Mouse (Mus musculus): ENCODE measurements around the gene Borcs5. TPM values are rescaled to one million over a fixed set of nuclear protein-coding genes. Genes with fewer than 3 reads are reported as not detected.
"Not testable (repeated sequence)": the region's sequence is repeated elsewhere in the genome, so short reads cannot be mapped to it uniquely, and the experiment has no call there.

Gene Borcs5
- total RNA-seq, 2 experiments from 2014 or later: 19.0 to 21.3 TPM

DNA sequence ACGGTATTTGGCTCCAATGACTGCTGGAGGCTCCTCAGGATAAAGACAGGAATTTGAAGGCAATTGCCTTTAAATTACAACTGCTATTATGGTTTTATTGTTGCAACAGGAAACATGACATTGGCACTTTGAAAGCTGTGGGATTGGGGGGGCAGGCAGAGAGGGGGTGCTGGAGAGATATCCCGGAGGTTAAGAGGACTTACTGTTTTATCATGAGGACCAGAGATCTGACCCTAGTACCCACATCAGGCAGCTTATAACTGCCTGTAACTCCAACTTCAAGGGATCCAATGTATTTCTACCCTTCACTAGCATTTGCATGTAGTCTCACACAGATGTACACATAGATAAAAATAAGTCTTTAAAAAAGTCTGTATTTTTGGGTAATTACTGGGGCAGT, 29.2 kb downstream of the Borcs5 start:
- DNase-seq: no peak
- intact Hi-C loops (cut with DNase I): no loop called here

- intact Hi-C loops (cut with DNase I): no loop called here
- no peak for DNase-seq
These were observed 30.0 kb downstream of the Borcs5 start for GRCm38 (mm10) chr6:134669179-134669865.

GRCm38 (mm10) chr6:134670881-134671411, 31.6 kb downstream of the Borcs5 start:
- intact Hi-C loops (cut with DNase I): no loop called here
- DNase-seq: peak; percentile 9

- DNase-seq; intact Hi-C loops (cut with DNase I): not testable (repeated sequence)
These were observed 34.4 kb downstream of the Borcs5 start for GRCm38 (mm10) chr6:134673712-134674111.

GRCm38 (mm10) chr6:134677504-134677903, 38.2 kb downstream of the Borcs5 start:
- DNase-seq: no peak
- intact Hi-C loops (cut with DNase I): no loop called here

DNA sequence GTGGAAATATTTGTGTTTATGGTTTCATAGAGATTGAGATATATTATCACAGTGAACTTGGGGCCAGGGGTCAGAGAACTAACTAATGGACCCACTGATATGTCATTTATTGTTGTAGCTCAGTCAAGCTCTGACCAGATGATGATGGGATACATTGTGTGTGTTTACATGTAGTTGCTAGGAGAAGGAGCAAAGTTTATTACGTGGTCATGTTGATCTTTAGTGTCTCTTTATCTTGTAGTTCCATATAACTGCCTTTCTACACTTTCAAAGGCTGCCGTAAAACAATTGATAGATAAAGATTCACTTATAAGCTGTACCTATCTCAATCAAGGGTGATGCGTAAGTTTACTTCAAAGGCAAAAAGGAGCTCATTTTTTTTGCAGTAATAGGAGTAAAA, 38.7 kb downstream of the Borcs5 start:
- no peak for DNase-seq
- intact Hi-C loops (cut with DNase I): no loop called here

DNA sequence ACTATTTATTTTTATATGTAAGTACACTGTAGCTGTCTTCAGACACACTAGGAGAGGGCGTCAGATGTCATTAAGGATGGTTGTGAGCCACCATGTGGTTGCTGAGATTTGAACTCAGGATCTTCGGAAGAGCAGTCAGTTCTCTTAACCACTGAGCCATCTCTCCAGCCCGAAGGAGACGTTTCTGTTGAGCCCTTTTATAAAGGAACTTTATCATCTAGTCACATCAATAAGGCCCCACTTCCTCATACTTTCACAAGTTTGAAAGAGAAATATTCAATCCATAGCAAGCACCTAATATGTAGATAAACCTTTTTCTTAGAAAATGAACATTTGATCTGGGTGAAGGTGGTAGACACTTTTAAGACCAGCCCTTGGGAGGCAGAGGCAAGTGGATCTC, 40.0 kb downstream of the Borcs5 start:
- DNase-seq; intact Hi-C loops (cut with DNase I): not testable (repeated sequence)

DNA sequence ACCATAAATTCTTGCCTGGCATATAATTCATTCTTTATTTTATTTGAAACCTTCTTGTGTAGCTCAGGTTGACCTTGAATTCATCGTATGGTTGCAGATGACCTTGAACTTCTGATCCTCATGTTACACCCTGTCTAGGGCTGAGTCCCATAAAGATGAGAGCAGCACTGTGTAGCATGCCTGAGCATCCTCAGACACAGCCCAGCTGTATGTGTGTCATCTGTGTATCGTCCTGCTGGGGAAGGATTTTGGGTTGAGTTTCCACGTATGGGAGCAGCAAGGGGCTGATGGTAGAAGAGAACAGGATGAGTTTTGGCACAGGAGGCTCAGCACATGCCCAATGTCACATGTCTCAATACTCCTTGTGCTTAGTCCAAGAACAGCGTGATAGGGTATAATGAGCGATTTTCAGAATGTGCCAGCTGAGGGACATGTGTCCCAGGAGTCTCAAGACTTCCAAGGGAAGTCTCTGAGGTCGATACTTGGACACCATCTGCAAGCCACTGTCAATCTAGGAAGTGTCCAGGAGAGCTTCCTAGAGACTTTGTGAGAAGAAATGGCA, 45.1 kb downstream of the Borcs5 start:
- intact Hi-C loops (cut with DNase I): no loop called here
- peak; percentile 13 for DNase-seq

DNA sequence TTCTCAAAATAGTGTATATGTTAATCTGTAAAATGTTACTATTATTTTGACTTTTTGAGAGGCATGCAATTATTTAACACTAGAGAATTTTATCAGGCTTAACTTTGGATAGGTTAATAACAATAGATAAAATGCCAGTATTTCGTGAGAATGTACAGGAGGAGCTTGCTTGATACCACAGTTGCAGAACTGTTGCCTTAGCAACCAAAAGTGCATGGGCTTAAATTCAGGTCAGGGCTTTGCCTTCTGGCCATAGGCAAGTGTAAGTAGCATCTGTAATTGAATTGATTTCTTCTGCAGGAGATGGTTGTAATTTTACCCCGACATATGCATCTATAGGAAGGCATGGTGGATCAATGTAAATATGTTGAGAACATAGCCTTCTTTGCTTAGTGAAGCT, 45.7 kb downstream of the Borcs5 start:
- intact Hi-C loops (cut with DNase I): no loop called here
- DNase-seq: no peak

- intact Hi-C loops (cut with DNase I): no loop called here
- DNase-seq: no peak
These were observed 46.2 kb downstream of the Borcs5 start for GRCm38 (mm10) chr6:134685515-134685914.

GRCm38 (mm10) chr6:134694498-134694897, 55.2 kb downstream of the Borcs5 start:
- no peak for DNase-seq
- intact Hi-C loops (cut with DNase I): no loop called here

DNA sequence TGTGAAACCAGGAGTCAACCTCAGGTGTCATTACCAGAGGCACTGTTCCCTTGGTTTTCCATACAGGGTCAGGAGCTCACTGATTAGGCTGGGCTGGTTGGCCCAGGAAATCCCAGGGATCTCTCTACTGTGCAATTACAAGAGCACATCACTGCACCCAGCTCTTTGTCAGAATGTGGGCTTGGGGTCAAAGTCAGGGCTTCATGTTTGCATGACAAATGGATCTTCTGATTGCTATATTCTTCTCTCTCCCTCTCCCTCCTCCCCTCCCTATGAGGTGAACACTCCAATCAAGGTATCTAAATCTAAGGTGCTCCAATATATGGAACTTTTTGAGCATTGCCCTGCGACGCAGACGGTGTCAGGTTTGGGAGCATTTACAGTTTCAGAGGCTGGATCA, 55.7 kb downstream of the Borcs5 start:
- intact Hi-C loops (cut with DNase I): no loop called here

GRCm38 (mm10) chr6:134695625-134696024, 56.3 kb downstream of the Borcs5 start:
- no peak for DNase-seq

More for the DNA sequence above, 55.7 kb downstream of the Borcs5 start:
- DNase-seq: no peak

DNA sequence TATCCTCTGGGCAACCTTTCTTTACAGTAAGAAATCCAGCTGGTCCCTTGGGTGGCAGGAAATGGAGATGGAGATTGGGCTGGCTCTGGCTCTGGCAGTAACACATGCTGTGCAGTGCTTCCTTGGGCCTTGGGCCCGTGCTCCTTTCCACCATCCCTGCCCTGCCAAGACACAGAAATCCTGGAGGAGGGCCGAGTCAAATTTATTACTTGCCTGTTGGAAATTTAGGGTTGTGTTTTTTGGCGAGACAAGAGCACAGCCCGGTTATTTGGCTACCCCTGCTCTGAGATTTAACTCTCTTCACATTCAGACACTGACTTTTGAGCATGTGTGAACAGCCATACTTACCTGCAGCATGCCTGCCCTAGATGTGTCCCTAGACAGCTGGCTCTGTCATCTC, 56.8 kb downstream of the Borcs5 start:
- intact Hi-C loops (cut with DNase I): no loop called here
- DNase-seq: peak; percentile 51

More at GRCm38 (mm10) chr6:134695625-134696024, 56.3 kb downstream of the Borcs5 start:
- intact Hi-C loops (cut with DNase I): no loop called here

DNA sequence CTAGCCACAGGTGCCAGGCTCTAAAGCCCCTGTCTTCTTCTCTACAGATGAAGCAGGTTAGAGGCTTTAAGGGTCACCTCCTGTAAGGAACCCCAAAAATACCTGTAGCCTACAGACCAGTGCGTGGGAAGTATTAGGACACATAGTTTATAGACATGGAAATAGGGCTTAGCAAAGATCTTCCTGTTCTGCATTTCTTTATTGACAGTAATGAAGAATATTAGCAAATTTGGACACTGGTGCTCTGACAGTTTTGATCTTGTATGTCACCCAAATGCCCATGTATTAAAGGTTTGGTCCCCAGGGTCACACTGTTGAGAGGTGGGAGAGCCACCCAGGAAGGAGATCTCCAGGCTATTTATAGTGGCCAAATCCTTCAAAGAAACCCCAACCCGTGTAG, 57.2 kb downstream of the Borcs5 start:
- no peak for DNase-seq
- intact Hi-C loops (cut with DNase I): no loop called here

DNA sequence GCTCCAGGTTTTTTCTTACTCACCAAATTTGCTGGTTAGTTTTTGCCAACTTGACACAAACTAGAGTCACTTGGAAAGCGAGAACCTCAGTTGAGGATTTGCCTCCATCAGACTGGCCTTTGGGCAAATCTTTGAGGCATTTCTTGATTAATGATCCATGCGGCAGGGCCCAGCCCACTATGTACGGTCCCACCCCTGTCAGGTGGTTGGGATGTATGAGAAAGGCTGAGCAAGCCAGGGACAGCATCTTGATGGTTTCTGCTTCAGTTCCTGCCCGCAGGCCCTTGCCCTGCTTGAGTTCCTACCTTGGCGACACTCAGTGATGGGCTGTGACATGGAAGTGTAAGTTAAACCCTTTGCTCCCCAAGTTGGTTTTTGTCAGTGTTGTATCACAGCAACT, 58.9 kb downstream of the Borcs5 start:
- intact Hi-C loops (cut with DNase I): no loop called here
- no peak for DNase-seq

DNA sequence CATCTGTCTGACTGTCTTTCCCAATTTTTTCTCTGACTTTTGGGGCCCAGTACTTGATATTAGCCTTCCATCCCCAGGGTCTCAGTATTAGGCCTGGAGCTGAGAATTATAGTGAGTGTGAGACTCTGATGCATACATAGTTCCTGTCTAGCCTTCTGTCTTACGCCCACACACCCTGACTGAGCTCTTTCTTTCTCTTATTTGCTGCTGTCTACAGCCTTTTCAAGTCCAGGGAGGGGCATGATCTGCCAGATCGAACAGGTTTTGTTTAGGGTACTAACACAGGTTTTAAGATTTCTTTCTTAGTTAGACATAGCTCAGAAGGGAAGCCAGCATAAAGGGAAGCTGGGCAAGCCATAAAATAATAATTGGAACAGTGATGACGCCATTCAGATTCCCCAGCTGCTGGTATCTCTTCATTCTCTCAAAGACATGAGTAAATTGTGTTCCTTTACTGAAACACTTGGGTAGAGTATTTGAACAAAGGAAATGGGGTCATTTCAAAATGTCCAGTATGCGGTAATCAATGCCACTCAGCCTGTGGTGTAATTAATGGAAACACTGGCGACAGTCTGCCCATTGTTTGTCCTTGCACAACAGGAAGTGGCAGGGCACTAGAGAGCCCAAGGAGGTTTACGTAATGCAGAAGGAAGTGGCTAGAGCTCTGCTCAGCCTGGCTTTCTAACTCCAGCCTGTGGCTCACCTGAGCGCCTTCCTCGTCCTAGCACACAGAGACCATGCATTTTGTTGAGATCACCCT, 61.3 kb downstream of the Borcs5 start:
- intact Hi-C loops (cut with DNase I): no loop called here
- DNase-seq: no peak

- no peak for DNase-seq
- intact Hi-C loops (cut with DNase I): no loop called here
These were observed 61.9 kb downstream of the Borcs5 start for GRCm38 (mm10) chr6:134701211-134701602.

DNA sequence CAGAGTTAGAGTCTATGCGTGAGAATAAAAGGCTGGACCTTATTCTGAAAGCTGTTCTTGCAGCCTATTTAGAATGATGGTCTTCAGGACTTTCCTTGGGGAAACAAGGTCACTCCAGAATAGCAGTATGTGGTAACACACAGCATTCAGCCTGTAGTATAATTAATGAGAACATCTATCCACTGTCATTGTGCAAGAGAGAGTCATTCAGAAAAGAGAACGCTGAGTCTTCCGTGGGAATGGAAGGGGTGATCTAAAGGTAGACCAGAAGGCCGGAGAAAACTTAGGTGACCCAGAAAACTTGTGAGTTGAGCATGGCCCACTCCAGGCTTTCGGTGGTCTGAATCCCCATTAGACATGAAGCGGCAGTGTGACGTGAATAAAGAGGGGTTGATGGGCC, 62.9 kb downstream of the Borcs5 start:
- DNase-seq: no peak
- intact Hi-C loops (cut with DNase I): no loop called here

GRCm38 (mm10) chr6:134703053-134703690, 63.9 kb downstream of the Borcs5 start:
- intact Hi-C loops (cut with DNase I): no loop called here

DNA sequence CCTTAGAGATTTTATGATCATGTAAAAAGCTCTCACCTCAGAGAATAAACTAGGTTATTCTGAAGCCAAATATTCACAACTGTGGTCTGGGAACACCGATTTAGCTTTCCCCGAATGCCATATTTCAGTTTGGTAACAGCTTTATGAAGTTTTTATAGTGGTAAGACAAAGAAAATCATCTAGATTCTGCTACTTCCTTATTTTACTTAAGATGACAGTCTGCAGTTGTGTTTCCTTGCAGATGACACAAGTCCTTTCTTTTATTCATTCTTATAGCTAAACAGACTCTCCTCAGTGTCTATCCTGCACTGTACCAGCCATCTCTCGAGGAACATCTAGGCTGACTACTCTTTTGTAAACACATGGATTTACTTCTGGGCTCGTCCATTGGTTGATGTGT, 67.2 kb downstream of the Borcs5 start:
- intact Hi-C loops (cut with DNase I): no loop called here
- no peak for DNase-seq

More at GRCm38 (mm10) chr6:134703053-134703690, 63.9 kb downstream of the Borcs5 start:
- no peak for DNase-seq

Measured in left cerebral cortex, postnatal 4 days (tissue).